Comparison of ENCODE assay signal across 23 mouse cellular contexts in the genomic region with DNA sequence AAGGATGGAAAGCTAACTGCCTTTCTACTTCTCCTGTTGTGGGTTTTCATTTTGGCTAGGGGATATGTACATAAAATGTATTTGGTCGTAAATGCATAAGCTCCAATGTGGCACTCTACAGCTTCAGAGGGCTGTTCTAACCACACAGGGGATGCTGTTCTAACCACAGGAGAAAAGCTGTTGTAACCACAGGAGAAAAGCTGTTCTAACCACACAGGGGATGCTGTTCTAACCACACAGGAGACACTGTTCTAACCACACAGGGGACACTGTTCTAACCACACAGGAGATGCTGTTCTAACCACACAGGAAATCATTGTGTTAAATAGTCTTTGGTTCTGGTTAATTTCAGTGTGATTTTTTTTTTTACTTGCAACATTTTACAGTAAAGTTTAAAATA. TPM values are rescaled to one million over a fixed set of nuclear protein-coding genes. Genes with fewer than 3 reads are reported as not detected.
DNase-seq lines count a peak whose midpoint lies in the region; ATAC-seq and TF ChIP-seq lines count a peak whose summit lies in the region.
"Had no signal": no experiment of that assay in that cellular context is flagged by ENCODE, and none has a peak within 500 bp of the region (broad histone marks: within the 10 kb centered on the region; RNA-seq: fewer than 3 reads in every experiment).

No protein-coding gene starts in this region.

- peak; percentile 35 for ATAC-seq in granulocyte monocyte progenitor cell, adult 5-6 weeks (replicated peaks; ENCODE audit: poor library complexity, severe bottlenecking)
- 0 out of 2 replicates have a peak, but pooled peaks have one; percentile 23 for ATAC-seq in megakaryocyte progenitor cell, adult 5-6 weeks (replicated peaks; ENCODE audit: poor library complexity)
- ATAC-seq in forebrain, embryonic 11.5 days (replicated peaks; ENCODE audit: low FRiP score), result no peak
- ATAC-seq: forebrain, embryonic 16.5 days; intestine, postnatal 0 days had no signal

- H3K9ac ChIP-seq in forebrain, embryonic 11.5 days (ENCODE audit: low read length), result no peak overlapping the region
- H3K9ac ChIP-seq: embryonic facial prominence, embryonic 12.5 days; forebrain, embryonic 12.5 days; hindbrain, embryonic 14.5 days had no signal

- no peaks in the 10 kb centered on the region for H3K36me3 ChIP-seq in thymus, adult 2 months (ENCODE audit: control insufficient read depth, insufficient read depth, low read length)
- no peaks in the 10 kb centered on the region for H3K36me3 ChIP-seq in forebrain, embryonic 11.5 days (ENCODE audit: control insufficient read depth, insufficient read depth, low read length)
- H3K36me3 ChIP-seq: embryonic facial prominence, embryonic 12.5 days; forebrain, embryonic 12.5 days; G1E; heart, embryonic 10.5 days had no signal

- DNase-seq in thymus, postnatal 0 days (ENCODE audit: low spot score), result peak; percentile 48
- DNase-seq in thymus, adult 2 months, result no peak
- peak; percentile 40 for DNase-seq in CD4-positive helper T cell, adult 2 months (ENCODE audit: low read depth, low spot score)
- DNase-seq in forebrain, embryonic 11.5 days (ENCODE audit: low spot score), result no peak
- DNase-seq in urinary bladder, postnatal 14 days (ENCODE audit: low spot score), result no peak
- DNase-seq in layer of hippocampus, adult 11-12 months (ENCODE audit: low spot score), result no peak
- DNase-seq: adrenal gland, postnatal 10 days; B cell, adult 2 months; cerebellum, adult 11 months; cerebellum, adult 8-10 months; cerebellum, postnatal 14 days; gastrocnemius, postnatal 14 days; heart, postnatal 10 days; heart, postnatal 4 days had no signal

- no peaks in the 10 kb centered on the region for H3K4me1 ChIP-seq in thymus, adult 2 months (replicated peaks; ENCODE audit: control insufficient read depth, insufficient read depth, low read length)
- H3K4me1 ChIP-seq in forebrain, embryonic 11.5 days (replicated peaks; ENCODE audit: control insufficient read depth, insufficient read depth, low read length), result no peaks in the 10 kb centered on the region
- H3K4me1 ChIP-seq: forebrain, embryonic 12.5 days; heart, embryonic 10.5 days had no signal

- TF ChIP-seq POLR2A in thymus, adult 2 months (IDR thresholded peaks at IDR 0.05; ENCODE audit: control insufficient read depth, extremely low read depth, insufficient read depth, low read length, poor library complexity), result no peak

- no peaks in the 10 kb centered on the region for H3K9me3 ChIP-seq in forebrain, embryonic 11.5 days (ENCODE audit: control insufficient read depth, low read length)
- H3K9me3 ChIP-seq: embryonic facial prominence, embryonic 12.5 days; forebrain, embryonic 12.5 days; G1E; heart, embryonic 10.5 days had no signal

- 6% methylated on average over 1 of the region's 1 CpGs for WGBS in thymus, adult 2 months
- 85% methylated on average over 1 of the region's 1 CpGs for WGBS in forebrain, embryonic 11.5 days

- H3K27me3 ChIP-seq in thymus, adult 2 months (ENCODE audit: control insufficient read depth, insufficient read depth, low read length), result no peaks in the 10 kb centered on the region
- H3K27me3 ChIP-seq in forebrain, embryonic 11.5 days (ENCODE audit: control insufficient read depth, insufficient read depth, low read length), result no peaks in the 10 kb centered on the region
- H3K27me3 ChIP-seq: embryonic facial prominence, embryonic 12.5 days; forebrain, embryonic 12.5 days had no signal

- H3K4me2 ChIP-seq in forebrain, embryonic 11.5 days (ENCODE audit: low read depth, low read length, severe bottlenecking), result no peak overlapping the region
- H3K4me2 ChIP-seq: embryonic facial prominence, embryonic 12.5 days; forebrain, embryonic 12.5 days; hindbrain, embryonic 14.5 days had no signal

- H3K4me3 ChIP-seq in thymus, adult 2 months (ENCODE audit: control insufficient read depth, insufficient read depth, low read length), result no peak overlapping the region
- no peak overlapping the region for H3K4me3 ChIP-seq in forebrain, embryonic 11.5 days (ENCODE audit: low read depth, low read length)
- H3K4me3 ChIP-seq: embryonic facial prominence, embryonic 12.5 days; forebrain, embryonic 12.5 days; heart, embryonic 10.5 days had no signal

- no peak for TF ChIP-seq CTCF in thymus, adult 2 months (IDR thresholded peaks at IDR 0.05; ENCODE audit: borderline replicate concordance, control insufficient read depth, extremely low read depth, insufficient read depth, low read length, poor library complexity)

- H3K27ac ChIP-seq in thymus, adult 2 months (ENCODE audit: control insufficient read depth, insufficient read depth, low read length), result no peak overlapping the region
- H3K27ac ChIP-seq in forebrain, embryonic 11.5 days (ENCODE audit: low read depth, low read length), result no peak overlapping the region
- H3K27ac ChIP-seq: embryonic facial prominence, embryonic 12.5 days; forebrain, embryonic 12.5 days; heart, embryonic 10.5 days; hindbrain, embryonic 14.5 days had no signal

RNA-seq across cellular contexts. Expression of a gene that starts 38.1 kb away (rescaled TPM):
- 28.9 and 29.5 TPM in 2 replicates for polyA plus RNA-seq in thymus, postnatal 0 days (2015; fragmentation: Nextera tagmentation; extraction: Ambion mirVana)
- 2.5 and 3.5 TPM in 2 replicates for polyA plus RNA-seq in thymus, adult 2 months (2012; rRNA removed)
- total RNA-seq in granulocyte monocyte progenitor cell, adult 5-6 weeks (2014; fragmentation: Nextera tagmentation), result 30.4 and 30.9 TPM in 2 replicates
- 25.6 and 30.2 TPM in 2 replicates for total RNA-seq in granulocyte monocyte progenitor cell, adult 5-6 weeks (2017)
- total RNA-seq in megakaryocyte progenitor cell, adult 5-6 weeks (2015), result 51.8 and 56.9 TPM in 2 replicates
- total RNA-seq in megakaryocyte progenitor cell, adult 5-6 weeks (2017), result 25.2 and 34.4 TPM in 2 replicates
- 39.3 and 40.3 TPM in 2 replicates for polyA plus RNA-seq in forebrain, embryonic 11.5 days (2014; fragmentation: Nextera tagmentation; extraction: Ambion mirVana)

Comparison
In these comparisons a context has a peak if more than half of its experiments do, and no peak if none do; other contexts are left out.
1. DNase-seq: peak in thymus, postnatal 0 days (single experiment) and CD4-positive helper T cell, adult 2 months (single experiment); none in thymus, adult 2 months (single experiment), forebrain, embryonic 11.5 days (single experiment), urinary bladder, postnatal 14 days (single experiment) and layer of hippocampus, adult 11-12 months (single experiment).